Mouse (Mus musculus) forebrain, embryonic 10.5 days (tissue): Measurements from ENCODE around the gene Pbx3. TPM values are rescaled to one million over a fixed set of nuclear protein-coding genes. Genes with fewer than 3 reads are reported as not detected.

Experiments
- polyA plus RNA-seq: library from polyadenylated mRNA; unstranded; fragments of >200 nt; fragmentation: Nextera tagmentation; extraction: Ambion mirVana; gene quantifications from 2 replicates; pipeline ENCODE4 v1.2.1, GENCODE M21; 2016

Pbx3 gene
- polyA plus RNA-seq, 1 experiment from 2014 or later: 27.4 TPM

Other genes with a start within 250 kb of the Pbx3 start
- gene Mapkap1, start 33.6 kb upstream of the Pbx3 start, polyA plus RNA-seq: 83.7 and 84.2 TPM in 2 replicates